ENCODE assay signal across 8 mouse cellular contexts in the genomic region with DNA sequence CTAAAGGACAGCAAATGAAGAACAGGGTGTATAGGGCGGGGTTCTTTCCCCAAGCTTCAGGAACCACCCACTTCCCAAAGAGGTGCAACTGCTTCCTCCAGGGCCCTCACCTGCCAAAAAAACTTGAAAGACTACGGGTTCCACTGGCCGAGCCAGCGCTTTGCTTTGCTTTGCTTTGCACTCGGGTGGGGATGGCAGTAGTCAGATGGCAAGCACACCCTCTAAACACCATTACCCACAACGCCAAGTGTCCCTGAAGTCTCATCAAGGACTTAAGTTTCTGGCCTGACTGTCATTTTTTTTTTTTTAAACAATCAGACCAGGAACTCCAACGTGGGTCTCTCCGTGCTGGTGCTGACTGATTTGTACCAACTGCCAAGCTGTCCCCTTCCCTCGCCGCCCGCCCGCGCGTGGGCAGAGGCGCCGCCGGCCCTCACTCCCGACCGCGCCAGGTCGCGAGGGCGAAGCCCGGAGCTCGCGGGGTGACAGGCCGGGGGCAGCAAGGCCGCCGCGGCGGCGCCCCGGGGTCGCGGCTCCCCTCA. TPM values are rescaled to one million over a fixed set of nuclear protein-coding genes. Genes with fewer than 3 reads are reported as not detected.
DNase-seq lines count a peak whose midpoint lies in the region; ATAC-seq and TF ChIP-seq lines count a peak whose summit lies in the region.

No protein-coding gene starts in this region.

- peak; percentile 52 for DNase-seq in embryo, embryonic 10.5 days (ENCODE audit: low spot score)
- DNase-seq in embryo, embryonic 9.5 days (ENCODE audit: extremely low spot score) = no peak
- DNase-seq in adipocyte (ENCODE audit: low spot score) = peak; percentile 41
- DNase-seq in heart, postnatal 0 days (ENCODE audit: low spot score) = peak; percentile 24
- peak; percentile 21 for DNase-seq in layer of hippocampus, postnatal 36 days
- DNase-seq in spleen, postnatal 14 days (ENCODE audit: low spot score in 2 of 2) = peak; percentile 9

- peaks cover 42% of the 10 kb centered on the region for H3K79me2 ChIP-seq in macrophage (ENCODE audit: inconsistent target)

- H3K36me3 ChIP-seq in heart, postnatal 0 days (replicated peaks; ENCODE audit: control insufficient read depth, insufficient read depth, low read length) = no peaks in the 10 kb centered on the region
- H3K36me3 ChIP-seq in macrophage (ENCODE audit: inconsistent target) = no peaks in the 10 kb centered on the region

- 2% methylated on average over 29 of the region's 35 CpGs for WGBS in heart, postnatal 0 days
- WGBS in macrophage (ENCODE audit: missing documents) = under 1% methylated on average over 35 of the region's 35 CpGs

- no peaks in the 10 kb centered on the region for H3K27me3 ChIP-seq in heart, postnatal 0 days (ENCODE audit: control insufficient read depth, insufficient read depth, low read length)

- H3K9ac ChIP-seq in heart, postnatal 0 days (replicated peaks; ENCODE audit: low read depth, low read length) = peak overlapping the region; percentile 95

- peaks cover 5% of the 10 kb centered on the region; the same call in 1 of the 2 replicates for H3K4me1 ChIP-seq in heart, postnatal 0 days (ENCODE audit: control insufficient read depth, insufficient read depth)

- TF ChIP-seq CTCF in heart, postnatal 0 days (IDR thresholded peaks at IDR 0.05; ENCODE audit: low read depth) = no peak

- no peaks in the 10 kb centered on the region for H3K9me3 ChIP-seq in heart, postnatal 0 days (replicated peaks; ENCODE audit: control insufficient read depth, low read length)

- peak overlapping the region; percentile 68 for H3K4me2 ChIP-seq in heart, postnatal 0 days (ENCODE audit: low read depth, low read length)

- peak overlapping the region; percentile 94 for H3K4me3 ChIP-seq in heart, postnatal 0 days (ENCODE audit: low read depth, low read length)
- peak overlapping the region; percentile 53 for H3K4me3 ChIP-seq in macrophage (ENCODE audit: inconsistent target)

- TF ChIP-seq EP300 in heart, postnatal 0 days (IDR thresholded peaks at IDR 0.05; ENCODE audit: low read depth) = no peak

- peak; percentile 41 for ATAC-seq in erythroblast, adult 5-6 weeks (replicated peaks; ENCODE audit: low FRiP score, poor library complexity, severe bottlenecking)
- ATAC-seq in heart, postnatal 0 days (ENCODE audit: insufficient read depth, low read depth) = peak; percentile 49

- H3K27ac ChIP-seq in heart, postnatal 0 days (ENCODE audit: low read depth) = peak overlapping the region; percentile 98
- H3K27ac ChIP-seq in macrophage = no peak overlapping the region

RNA-seq across cellular contexts. Expression of gene Ralgapa1, which starts 0.8 kb away (rescaled TPM):
- 25.2 and 30.5 TPM in 2 replicates for total RNA-seq in erythroblast, adult 5-6 weeks (2015; ENCODE audit: low replicate concordance)
- 9.6 and 12.5 TPM in 2 replicates for total RNA-seq in erythroblast, adult 5-6 weeks (2017; ENCODE audit: low replicate concordance)
- 50.3 and 53.1 TPM in 2 replicates for total RNA-seq in heart, postnatal 0 days (2014; rRNA removed; ENCODE audit: low replicate concordance)
- polyA plus RNA-seq in heart, postnatal 0 days (2015; fragmentation: Nextera tagmentation; extraction: Ambion mirVana) = 12.4 and 12.8 TPM in 2 replicates
- 100 to 1,000 TPM; 119 to 131 TPM for total RNA-seq in layer of hippocampus, postnatal 36 days (2021)
- total RNA-seq in macrophage (2018; cell fraction: chromatin; rRNA removed) = 100 to 1,000 TPM in 25 of 26 experiments, 10 to 100 TPM in 1; 75.5 to 230 (median 194) TPM
- 10 to 100 TPM; 15.3 to 27.5 (median 19.2) TPM for total RNA-seq in macrophage (2018; cell fraction: cytosol; rRNA removed)
- total RNA-seq in macrophage (2018; cell fraction: nucleus; rRNA removed) = 100 to 1,000 TPM in 6 of 26 experiments, 10 to 100 TPM in 20; 41.0 to 135 (median 80.3) TPM
- polyA plus RNA-seq in macrophage (2018) = 13.1 to 18.8 TPM (median 16.6 TPM) in 3 replicates

RNA-seq across cellular contexts. Expression of gene Brms1l, which starts 15.9 kb away (rescaled TPM):
- 7.7 and 11.0 TPM in 2 replicates for total RNA-seq in erythroblast, adult 5-6 weeks (2015; ENCODE audit: low replicate concordance)
- 4.3 and 14.5 TPM in 2 replicates for total RNA-seq in erythroblast, adult 5-6 weeks (2017; ENCODE audit: low replicate concordance)
- 10.2 and 19.6 TPM in 2 replicates for total RNA-seq in heart, postnatal 0 days (2014; rRNA removed; ENCODE audit: low replicate concordance)
- 20.1 and 20.5 TPM in 2 replicates for polyA plus RNA-seq in heart, postnatal 0 days (2015; fragmentation: Nextera tagmentation; extraction: Ambion mirVana)
- total RNA-seq in layer of hippocampus, postnatal 36 days (2021) = 10 to 100 TPM; 68.8 to 69.1 TPM
- total RNA-seq in macrophage (2018; cell fraction: chromatin; rRNA removed) = 10 to 100 TPM in 25 of 26 experiments, 1 to 10 TPM in 1; 6.2 to 86.3 (median 54.7) TPM
- total RNA-seq in macrophage (2018; cell fraction: cytosol; rRNA removed) = 10 to 100 TPM in 3 of 26 experiments, 1 to 10 TPM in 23; 4.3 to 11.6 (median 7.7) TPM
- total RNA-seq in macrophage (2018; cell fraction: nucleus; rRNA removed) = 10 to 100 TPM in 21 of 26 experiments, 1 to 10 TPM in 5; 5.4 to 39.4 (median 19.0) TPM
- 7.4 to 10.7 TPM (median 7.4 TPM) in 3 replicates for polyA plus RNA-seq in macrophage (2018)
